Mouse (Mus musculus) hindlimb bud, embryonic 11.5 days (tissue): ENCODE measurements at regions not wholly inside any gene's neighbourhood (a gene's known extent, or its start where the extent isn't known, plus 50 kb on each side); places are given as distances from the start of the nearest gene placed in this dataset.

ENCODE experiments used
- DNase-seq: peaks from one replicate; pipeline ENCODE4 v3.0.0-alpha.2; 2012; ENCODE audit warnings: low read depth, low spot score; ENCODE audit errors: extremely low spot score

GRCm38 (mm10) chr3:130891310-130891709 is 161.1 kb upstream of the Rpl34 start:
- no peak for DNase-seq

GRCm38 (mm10) chr3:130888587-130888986 is 158.4 kb upstream of the Rpl34 start:
- DNase-seq = no peak

GRCm38 (mm10) chr3:130887540-130888312 is 157.5 kb upstream of the Rpl34 start:
- no peak for DNase-seq

- no peak for DNase-seq
Measured at GRCm38 (mm10) chr3:130885974-130886373, 155.8 kb upstream of the Rpl34 start.

- no peak for DNase-seq
Measured at GRCm38 (mm10) chr3:130884393-130884792, 154.2 kb upstream of the Rpl34 start.

- DNase-seq = peak; percentile 39
Measured at GRCm38 (mm10) chr3:130883928-130884327, 153.7 kb upstream of the Rpl34 start.

- DNase-seq = no peak
Measured at GRCm38 (mm10) chr3:130883319-130883718, 153.1 kb upstream of the Rpl34 start.

- DNase-seq = no peak
Measured at GRCm38 (mm10) chr3:130880482-130880881, 150.3 kb upstream of the Rpl34 start.

GRCm38 (mm10) chr3:130879463-130879862 is 149.3 kb upstream of the Rpl34 start:
- no peak for DNase-seq

- no peak for DNase-seq
Measured at GRCm38 (mm10) chr3:130878834-130879233, 148.6 kb upstream of the Rpl34 start.

- no peak for DNase-seq
Measured at GRCm38 (mm10) chr3:130877981-130878380, 147.8 kb upstream of the Rpl34 start.

- no peak for DNase-seq
Measured at GRCm38 (mm10) chr3:130873745-130874144, 143.5 kb upstream of the Rpl34 start.

GRCm38 (mm10) chr3:130866952-130867632 is 136.9 kb upstream of the Rpl34 start:
- peak; percentile 76 for DNase-seq

GRCm38 (mm10) chr3:130864783-130865182 is 134.6 kb upstream of the Rpl34 start:
- DNase-seq = no peak

- DNase-seq = no peak
Measured at GRCm38 (mm10) chr3:130863376-130863775, 133.2 kb upstream of the Rpl34 start.

GRCm38 (mm10) chr3:130860315-130860714 is 130.1 kb upstream of the Rpl34 start:
- no peak for DNase-seq

GRCm38 (mm10) chr3:130853866-130854265 is 123.7 kb upstream of the Rpl34 start:
- DNase-seq = no peak

- DNase-seq = no peak
Measured at GRCm38 (mm10) chr3:130850766-130851308, 120.6 kb upstream of the Rpl34 start.

- DNase-seq = no peak
Measured at GRCm38 (mm10) chr3:130841755-130842154, 111.6 kb upstream of the Rpl34 start.

GRCm38 (mm10) chr3:130839924-130840440 is 109.8 kb upstream of the Rpl34 start:
- no peak for DNase-seq

- no peak for DNase-seq
Measured at GRCm38 (mm10) chr3:130838626-130839422, 108.6 kb upstream of the Rpl34 start.
